Mouse (Mus musculus) brain, embryonic 14.5 days (tissue): Measurements from ENCODE around the gene Dhx32.

ENCODE experiments used
- CTCF ChIP-seq: fragments of 200-500 bp; IDR thresholded peaks from 2 replicates; pipeline ENCODE4 v1.5.1; 2012; ENCODE audit warnings: inconsistent platforms, mild to moderate bottlenecking, moderate library complexity, borderline replicate concordance; ENCODE audit not compliant: insufficient read depth, insufficient read length; ENCODE audit errors: extremely low read depth
- POLR2A ChIP-seq: fragments of 200-500 bp; IDR thresholded peaks from 2 replicates; pipeline ENCODE4 v1.6.1; 2012; ENCODE audit warnings: mild to moderate bottlenecking, inconsistent platforms, borderline replicate concordance; ENCODE audit not compliant: poor library complexity, insufficient read depth, insufficient read length, severe bottlenecking; ENCODE audit errors: extremely low read depth

GRCm38 (mm10) chr7:133787571-133787970 is 5.0 kb upstream of the Dhx32 start:
- no peak for TF ChIP-seq POLR2A
- no peak for TF ChIP-seq CTCF
